Comparison of ENCODE assay signal across 12 mouse cellular contexts in genomic region chr16:52383456-52384185, GRCm38 (mm10).
DNase-seq lines count a peak whose midpoint lies in the region; ATAC-seq and TF ChIP-seq lines count a peak whose summit lies in the region.
"Had no signal": no experiment of that assay in that cellular context is flagged by ENCODE, and none has a peak within 500 bp of the region (broad histone marks: within the 10 kb centered on the region; RNA-seq: fewer than 3 reads in every experiment).

No protein-coding gene starts in this region.

- no peaks in the 10 kb centered on the region for H3K27me3 ChIP-seq in kidney, embryonic 15.5 days
- no peaks in the 10 kb centered on the region for H3K27me3 ChIP-seq in embryonic facial prominence, embryonic 10.5 days (replicated peaks; ENCODE audit: low read depth, poor library complexity, severe bottlenecking)
- no peaks in the 10 kb centered on the region for H3K27me3 ChIP-seq in limb, embryonic 13.5 days
- no peaks in the 10 kb centered on the region for H3K27me3 ChIP-seq in liver, embryonic 11.5 days (replicated peaks; ENCODE audit: control insufficient read depth, insufficient read depth, low read length)
- H3K27me3 ChIP-seq: embryonic facial prominence, embryonic 15.5 days had no signal

- no peak for TF ChIP-seq CTCF in gastrocnemius, adult 2 months (IDR thresholded peaks at IDR 0.05)

- WGBS in kidney, embryonic 15.5 days, result 26% methylated on average over 13 of the region's 13 CpGs
- WGBS in embryonic facial prominence, embryonic 10.5 days, result 56% methylated on average over 13 of the region's 13 CpGs
- WGBS in limb, embryonic 13.5 days, result 31% methylated on average over 13 of the region's 13 CpGs
- 70% methylated on average over 13 of the region's 13 CpGs for WGBS in liver, embryonic 11.5 days

- intact Hi-C loops in heart, postnatal 36 days (cut with DNase I), result no loop called here
- intact Hi-C loops in gastrocnemius, adult 2 months (cut with DNase I), result no loop called here

- no peaks in the 10 kb centered on the region for H3K9me3 ChIP-seq in kidney, embryonic 15.5 days (replicated peaks)
- no peaks in the 10 kb centered on the region for H3K9me3 ChIP-seq in embryonic facial prominence, embryonic 10.5 days
- no peaks in the 10 kb centered on the region for H3K9me3 ChIP-seq in limb, embryonic 13.5 days
- H3K9me3 ChIP-seq in liver, embryonic 11.5 days (ENCODE audit: control insufficient read depth, low read length), result no peaks in the 10 kb centered on the region
- H3K9me3 ChIP-seq: embryonic facial prominence, embryonic 15.5 days had no signal

- no peak overlapping the region for H3K9ac ChIP-seq in kidney, embryonic 15.5 days
- no peak overlapping the region for H3K9ac ChIP-seq in limb, embryonic 13.5 days
- H3K9ac ChIP-seq in liver, embryonic 11.5 days (ENCODE audit: low read depth, low read length), result no peak overlapping the region
- H3K9ac ChIP-seq: embryonic facial prominence, embryonic 15.5 days had no signal

- ATAC-seq in kidney, embryonic 15.5 days (replicated peaks; ENCODE audit: low FRiP score), result 0 out of 2 replicates have a peak, but pooled peaks have one; percentile 40
- no peak; the same call in 1 of the 2 replicates for ATAC-seq in limb, embryonic 13.5 days (ENCODE audit: low FRiP score, low read depth)
- ATAC-seq in liver, embryonic 11.5 days (replicated peaks; ENCODE audit: low FRiP score), result no peak

- no peak overlapping the region for H3K4me3 ChIP-seq in kidney, embryonic 15.5 days (replicated peaks)
- no peak overlapping the region for H3K4me3 ChIP-seq in embryonic facial prominence, embryonic 10.5 days
- H3K4me3 ChIP-seq in limb, embryonic 13.5 days, result no peak overlapping the region
- H3K4me3 ChIP-seq in liver, embryonic 11.5 days (ENCODE audit: low read depth, low read length), result no peak overlapping the region
- no peak overlapping the region for H3K4me3 ChIP-seq in gastrocnemius, adult 2 months
- H3K4me3 ChIP-seq: embryonic facial prominence, embryonic 15.5 days had no signal

- H3K4me1 ChIP-seq in kidney, embryonic 15.5 days, result peaks cover 6% of the 10 kb centered on the region; the same call in 1 of the 2 replicates
- peaks cover 10% of the 10 kb centered on the region for H3K4me1 ChIP-seq in embryonic facial prominence, embryonic 10.5 days
- peaks cover 9% of the 10 kb centered on the region for H3K4me1 ChIP-seq in limb, embryonic 13.5 days
- H3K4me1 ChIP-seq in liver, embryonic 11.5 days (replicated peaks; ENCODE audit: control insufficient read depth, insufficient read depth, low read length), result no peaks in the 10 kb centered on the region

- 0 out of 2 replicates have a peak overlapping the region, but pooled peaks have one; percentile 10 for H3K4me2 ChIP-seq in kidney, embryonic 15.5 days
- peak overlapping the region; percentile 19; the same call in 1 of the 2 replicates for H3K4me2 ChIP-seq in limb, embryonic 13.5 days (replicated peaks)
- H3K4me2 ChIP-seq in liver, embryonic 11.5 days, result no peak overlapping the region
- H3K4me2 ChIP-seq: embryonic facial prominence, embryonic 15.5 days had no signal

- H3K27ac ChIP-seq in kidney, embryonic 15.5 days, result no peak overlapping the region
- no peak overlapping the region for H3K27ac ChIP-seq in embryonic facial prominence, embryonic 10.5 days (replicated peaks)
- no peak overlapping the region; the same call in 1 of the 2 replicates for H3K27ac ChIP-seq in limb, embryonic 13.5 days
- no peak overlapping the region for H3K27ac ChIP-seq in liver, embryonic 11.5 days (ENCODE audit: low read depth, low read length)
- no peak overlapping the region for H3K27ac ChIP-seq in gastrocnemius, adult 2 months
- H3K27ac ChIP-seq: embryonic facial prominence, embryonic 15.5 days had no signal

- H3K36me3 ChIP-seq in kidney, embryonic 15.5 days, result no peaks in the 10 kb centered on the region
- H3K36me3 ChIP-seq in embryonic facial prominence, embryonic 10.5 days (replicated peaks), result no peaks in the 10 kb centered on the region
- no peaks in the 10 kb centered on the region for H3K36me3 ChIP-seq in limb, embryonic 13.5 days
- H3K36me3 ChIP-seq in liver, embryonic 11.5 days (ENCODE audit: control insufficient read depth, insufficient read depth, low read length), result no peaks in the 10 kb centered on the region
- H3K36me3 ChIP-seq: embryonic facial prominence, embryonic 15.5 days had no signal

- DNase-seq in kidney, adult 11 months, result no peak
- DNase-seq in adipocyte (ENCODE audit: low spot score), result peak; percentile 93
- peak; percentile 37 for DNase-seq in embryonic facial prominence, embryonic 10.5 days (ENCODE audit: low spot score)
- no peak for DNase-seq in liver, embryonic 11.5 days (ENCODE audit: low spot score)
- no peak for DNase-seq in heart, postnatal 36 days
- no peak for DNase-seq in gastrocnemius, adult 2 months
- DNase-seq: gastrocnemius, postnatal 25 days; heart, postnatal 10 days; right cerebral cortex, adult 18-20 months had no signal

Comparison
In these comparisons a context has a peak if more than half of its experiments do, and no peak if none do; other contexts are left out.
1. DNase-seq: peak in adipocyte (single experiment) and embryonic facial prominence, embryonic 10.5 days (single experiment); none in kidney, adult 11 months (single experiment), liver, embryonic 11.5 days (single experiment), heart, postnatal 36 days (0 of 2) and gastrocnemius, adult 2 months (single experiment).